Mouse (Mus musculus) T-helper 17 cell (primary cell): ENCODE results near the gene Gm4788.
"Not testable (repeated sequence)": the region's sequence is repeated elsewhere in the genome, so short reads cannot be mapped to it uniquely, and the experiment has no call there.

Experiments
- in situ Hi-C, 2 experiments: fragments of 300-600 bp; cut with MboI, MseI; formaldehyde crosslinking; loops; 1 replicate in 1 of 2; 2 replicates in 1 of 2; pipeline ENCODE4 v1.15.1; 2025; ENCODE audit warnings: high pct_unique_total_duplicates in 2 of 2

The Gm4788 gene

DNA sequence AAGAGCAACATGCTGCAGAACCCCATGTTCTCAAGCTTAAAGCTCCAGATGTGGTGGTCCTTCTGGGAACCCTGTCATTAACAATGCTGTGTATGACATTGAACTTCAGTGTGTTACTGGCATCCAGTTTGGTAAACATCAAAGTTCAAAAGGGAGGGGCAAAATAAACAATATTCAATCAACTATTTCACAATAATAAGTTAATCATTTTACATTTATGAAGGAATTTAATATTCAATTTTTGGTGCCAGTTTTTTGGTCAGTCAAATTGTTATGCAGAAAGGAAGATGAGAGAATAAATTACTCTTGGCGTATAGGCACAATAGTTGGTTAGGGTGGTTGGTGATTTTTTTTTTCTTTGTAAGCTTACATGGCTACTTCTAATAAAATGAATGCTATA is at the start of gene Gm4788:
Gene Gm4788 (minus strand): TSS at position 101 of the 400 bp plus-strand sequence.
- in situ Hi-C loops: no loop called here

DNA sequence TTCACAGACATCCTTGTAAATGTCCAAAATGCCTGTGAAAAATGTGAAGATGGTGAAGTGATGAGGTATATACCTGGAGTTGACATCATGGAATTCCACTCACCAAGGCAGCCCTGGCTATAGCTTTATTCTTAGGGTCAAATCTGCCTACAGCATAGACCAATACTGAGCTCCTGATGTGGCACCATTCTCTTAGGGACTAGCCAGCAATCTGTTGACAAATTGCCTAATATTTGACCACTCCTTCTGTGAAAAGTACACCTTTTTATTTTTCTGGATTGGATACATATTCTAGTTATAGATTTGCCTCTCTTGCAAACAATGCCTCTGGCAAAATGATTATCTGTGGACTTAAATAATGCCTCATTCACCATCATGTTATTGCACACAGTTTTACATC is 27.6 kb upstream of the Gm4788 start:
- in situ Hi-C loops: no loop called here

DNA sequence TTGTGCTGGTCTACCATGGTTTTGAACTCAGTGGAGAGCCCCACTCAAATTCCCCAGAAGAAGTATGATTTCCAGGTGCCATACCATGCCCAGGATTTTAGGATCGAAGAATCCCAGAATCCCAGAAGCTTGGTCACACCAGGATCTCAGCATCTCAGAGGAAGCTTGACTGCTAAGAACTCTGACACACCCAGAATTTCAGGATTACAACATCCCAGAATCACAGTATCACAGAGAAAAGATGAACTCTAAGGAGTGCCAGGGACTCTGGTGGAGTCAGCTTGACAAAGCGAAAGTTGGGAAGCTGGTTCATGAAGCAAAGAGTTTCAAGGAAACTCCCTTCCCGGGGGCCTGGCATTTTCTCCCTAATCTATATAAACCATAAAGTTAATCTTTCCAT is 11.1 kb downstream of the Gm4788 start:
- in situ Hi-C loops: loop anchor here (5.0 kb wide), 1 partner anchor 47 kb away; no protein-coding TSS in a partner anchor

DNA sequence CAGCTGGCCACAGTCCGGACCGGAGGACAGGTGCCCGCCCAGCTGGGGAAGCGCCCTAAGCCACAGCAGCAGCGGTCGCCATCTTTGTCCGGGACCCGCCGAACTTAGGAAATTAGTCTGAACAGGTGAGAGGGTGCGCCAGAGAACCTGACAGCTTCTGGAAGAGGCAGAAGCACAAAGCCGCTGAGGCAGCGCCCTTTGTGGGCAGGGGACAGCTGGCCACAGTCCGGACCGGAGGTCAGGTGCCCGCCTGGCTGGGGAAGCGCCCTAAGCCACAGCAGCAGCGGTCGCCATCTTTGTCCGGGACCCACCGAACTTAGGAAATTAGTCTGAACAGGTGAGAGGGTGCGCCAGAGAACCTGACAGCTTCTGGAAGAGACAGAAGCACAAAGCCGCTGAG is 64.4 kb downstream of the Gm4788 start:
- in situ Hi-C loops: not testable (repeated sequence)

DNA sequence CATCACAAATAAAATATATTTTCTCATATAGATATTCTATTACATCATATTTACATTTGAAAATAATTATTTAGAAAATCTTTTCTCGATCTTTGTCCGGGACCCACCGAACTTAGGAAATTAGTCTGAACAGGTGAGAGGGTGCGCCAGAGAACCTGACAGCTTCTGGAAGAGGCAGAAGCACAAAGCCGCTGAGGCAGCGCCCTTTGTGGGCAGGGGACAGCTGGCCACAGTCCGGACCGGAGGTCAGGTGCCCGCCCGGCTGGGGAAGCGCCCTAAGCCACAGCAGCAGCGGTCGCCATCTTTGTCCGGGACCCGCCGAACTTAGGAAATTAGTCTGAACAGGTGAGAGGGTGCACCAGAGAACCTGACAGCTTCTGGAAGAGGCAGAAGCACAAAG is 64.8 kb downstream of the Gm4788 start:
- in situ Hi-C loops: not testable (repeated sequence)

DNA sequence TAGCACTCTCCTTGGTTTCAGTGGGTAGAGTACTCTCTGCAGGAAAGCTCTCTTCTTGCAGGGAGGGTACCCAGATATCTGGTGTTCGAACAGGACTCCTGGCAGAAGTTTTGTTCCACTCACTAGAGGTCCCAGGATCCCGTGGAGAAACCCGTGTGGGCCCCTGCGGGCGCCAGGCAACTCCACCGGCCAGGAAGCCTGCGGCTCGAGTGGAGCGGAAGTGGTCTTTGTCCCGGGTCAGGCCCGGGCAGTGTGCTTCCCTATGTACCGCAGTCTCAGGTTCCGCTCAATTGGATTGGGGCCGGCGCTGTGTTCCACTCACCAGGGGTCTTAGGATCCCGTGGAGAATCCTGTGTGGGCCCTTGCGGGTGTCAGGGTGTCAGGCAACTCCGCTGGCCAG is 131.1 kb downstream of the Gm4788 start:
- in situ Hi-C loops: not testable (repeated sequence)
